Mouse (Mus musculus): ENCODE results near the gene Pyy.

DNA sequence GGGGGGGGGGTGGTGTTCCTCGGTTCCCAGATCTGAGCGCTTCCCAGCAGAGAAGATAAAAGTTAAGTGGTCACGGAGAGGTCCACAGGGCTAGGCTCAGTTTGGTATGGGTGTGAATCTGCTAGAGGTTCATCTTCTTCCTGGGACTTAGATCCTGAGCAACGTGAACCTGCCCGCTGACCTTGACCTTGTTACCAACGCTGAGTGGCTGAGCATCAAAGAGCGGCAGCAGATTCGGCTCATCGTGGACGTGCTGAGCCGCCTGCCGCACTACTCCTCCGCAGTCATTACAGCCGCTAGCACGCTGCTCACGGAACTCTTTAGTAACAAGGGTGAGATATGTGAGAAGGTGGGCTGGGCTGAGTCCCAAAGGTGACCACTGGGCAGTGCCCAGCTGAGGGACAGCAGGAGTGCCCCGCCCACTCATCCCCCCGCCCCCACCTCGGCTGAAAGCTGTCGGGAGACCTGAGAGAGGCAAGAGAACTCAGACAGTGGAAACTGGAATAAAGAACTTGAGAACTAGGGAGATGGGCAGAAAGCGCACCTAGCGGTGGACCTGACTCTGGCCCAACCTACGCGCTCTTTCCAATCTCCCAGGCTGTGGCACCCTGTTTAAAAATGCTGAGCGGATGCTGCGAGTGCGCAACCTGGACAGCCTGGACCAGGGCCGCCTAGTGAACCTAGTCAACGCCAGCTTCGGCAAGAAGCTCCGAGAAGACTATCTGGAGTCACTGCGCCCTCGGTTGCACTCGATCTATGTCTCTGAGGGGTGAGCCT, 39.8 kb upstream of the Pyy start:
- TF ChIP-seq POLR2A (IDR thresholded peaks at IDR 0.05; ENCODE audit: control insufficient read depth, low read depth, low read length) (no peak), CTCF (IDR thresholded peaks at IDR 0.05; ENCODE audit: control insufficient read depth, insufficient read depth, insufficient replicate concordance, low read depth, low read length) (no peak)

Data from testis, adult 2 months (tissue).